Mouse (Mus musculus): ENCODE measurements around the gene Plppr1.

DNA sequence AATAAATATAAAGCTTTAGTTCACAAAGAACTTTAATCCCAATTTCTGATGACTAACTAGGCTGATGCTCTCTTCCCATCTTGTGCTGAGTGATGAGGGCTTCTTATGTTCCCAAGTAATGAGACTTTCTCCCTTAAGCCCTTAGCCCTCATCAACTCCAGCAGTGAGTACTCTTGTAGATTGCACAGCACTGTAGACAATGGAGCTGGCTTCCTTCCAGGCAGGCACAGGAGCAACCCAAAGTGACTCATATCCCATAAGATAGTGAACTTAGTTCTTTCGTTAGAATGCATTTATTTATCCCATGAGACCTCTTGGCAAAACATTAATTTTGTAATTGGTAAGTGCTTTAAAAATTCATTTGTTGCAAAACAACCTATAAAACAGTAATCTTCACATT is 110.4 kb downstream of the Plppr1 start:
- TF ChIP-seq CTCF (conservative IDR thresholded peaks at IDR 0.05; ENCODE audit: low read length) (no peak), POU5F1 (IDR thresholded peaks at IDR 0.05; ENCODE audit: borderline replicate concordance, low read length) (no peak), NANOG (IDR thresholded peaks at IDR 0.05; ENCODE audit: borderline replicate concordance, low read length) (no peak)
